Mouse (Mus musculus) heart, adult 18-20 months (tissue): ENCODE data around the gene Tgif2. TPM values are rescaled to one million over a fixed set of nuclear protein-coding genes. Genes with fewer than 3 reads are reported as not detected.
"Not testable (repeated sequence)": the region's sequence is repeated elsewhere in the genome, so short reads cannot be mapped to it uniquely, and the experiment has no call there.

Source experiments
- DNase-seq, 2 experiments: peaks; one replicate each; pipeline ENCODE4 v3.0.0; 2021 to 2022; ENCODE audit warnings: mixed read lengths in 1 of 2
- long read RNA-seq, 2 experiments: library from polyadenylated mRNA; stranded (forward); transcript quantifications; one replicate each; pipeline ENCODE4 v2.0.0; 2021
- total RNA-seq, 2 experiments: library from RNA; stranded (reverse); gene quantifications; 2 replicates each; pipeline ENCODE4 v1.2.3; 2021

Gene Tgif2
- total RNA-seq = under 1 TPM; 0.37 to 0.44 TPM
- long read RNA-seq, experiment 1 = 0 reads
- long read RNA-seq, experiment 2 = 0 reads

GRCm38 (mm10) chr2:156839319-156840191, at the start of gene Tgif2:
TSS of gene Tgif2 (plus strand) at chr2:156840007.
- peak; percentile 52 to 58 for DNase-seq

GRCm38 (mm10) chr2:156798516-156798915, 41.3 kb upstream of the Tgif2 start:
- no peak for DNase-seq

DNA sequence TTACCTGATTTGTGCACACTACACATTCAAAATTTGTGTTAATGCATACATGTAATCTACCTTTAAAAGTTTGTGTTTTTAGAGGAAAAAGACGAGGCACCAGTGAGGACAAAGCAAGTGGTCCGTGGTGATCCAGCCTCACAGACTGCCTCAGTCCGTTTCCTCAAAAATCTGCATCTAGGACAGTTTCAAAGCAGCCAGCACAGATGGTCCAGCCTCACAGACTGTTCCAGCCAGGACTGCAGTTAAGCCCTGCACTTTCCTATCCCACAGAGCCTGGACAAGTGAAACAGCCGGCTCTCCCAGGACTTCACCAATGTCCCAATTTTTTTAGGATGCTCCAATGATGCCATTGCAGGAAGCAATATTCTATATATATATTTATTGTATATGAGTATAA, 38.8 kb upstream of the Tgif2 start:
- no peak for DNase-seq

GRCm38 (mm10) chr2:156802116-156802515, 37.7 kb upstream of the Tgif2 start:
- not testable (repeated sequence) for DNase-seq

DNA sequence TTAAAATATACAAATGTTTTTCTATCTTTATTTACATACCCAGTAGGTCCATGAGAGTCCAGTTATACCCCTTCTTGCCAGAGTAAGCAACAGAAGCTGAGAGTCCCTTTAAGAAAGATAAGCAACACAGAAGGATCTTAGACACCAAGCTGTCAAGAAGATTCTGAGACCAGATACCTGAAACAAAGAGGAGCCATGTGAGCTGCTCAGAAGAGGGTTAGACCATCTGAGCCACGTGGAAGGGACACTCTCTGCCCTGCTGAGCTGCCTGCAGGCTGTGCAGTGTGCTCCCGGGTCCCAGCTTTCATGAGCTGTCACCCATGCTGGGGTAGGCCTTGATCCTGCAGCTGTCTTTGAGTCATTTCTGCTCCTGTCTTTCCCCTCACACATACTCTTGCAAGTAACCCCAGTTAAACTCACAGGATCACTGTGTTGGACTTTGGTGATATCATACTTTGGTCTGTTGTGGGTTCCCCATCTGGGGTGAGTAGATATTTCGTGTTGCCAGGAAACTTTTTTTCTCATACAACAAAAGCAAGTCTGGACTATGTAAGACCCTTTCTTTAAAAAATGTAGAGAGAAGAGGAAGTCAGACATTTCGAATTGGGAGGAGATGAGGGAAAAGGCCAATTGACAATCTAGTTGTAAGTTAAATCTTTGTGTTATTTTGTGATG, 36.0 kb upstream of the Tgif2 start:
- DNase-seq = no peak

- no peak for DNase-seq
These were observed 35.2 kb upstream of the Tgif2 start for GRCm38 (mm10) chr2:156804589-156804988.

GRCm38 (mm10) chr2:156806886-156807285, 32.9 kb upstream of the Tgif2 start:
- DNase-seq = no peak

GRCm38 (mm10) chr2:156809579-156809978, 30.2 kb upstream of the Tgif2 start:
- DNase-seq = peak; percentile 60 to 85

- DNase-seq = no peak
These were observed 29.1 kb upstream of the Tgif2 start for GRCm38 (mm10) chr2:156810716-156811115.

GRCm38 (mm10) chr2:156811556-156811955, 28.3 kb upstream of the Tgif2 start:
- DNase-seq = no peak

DNA sequence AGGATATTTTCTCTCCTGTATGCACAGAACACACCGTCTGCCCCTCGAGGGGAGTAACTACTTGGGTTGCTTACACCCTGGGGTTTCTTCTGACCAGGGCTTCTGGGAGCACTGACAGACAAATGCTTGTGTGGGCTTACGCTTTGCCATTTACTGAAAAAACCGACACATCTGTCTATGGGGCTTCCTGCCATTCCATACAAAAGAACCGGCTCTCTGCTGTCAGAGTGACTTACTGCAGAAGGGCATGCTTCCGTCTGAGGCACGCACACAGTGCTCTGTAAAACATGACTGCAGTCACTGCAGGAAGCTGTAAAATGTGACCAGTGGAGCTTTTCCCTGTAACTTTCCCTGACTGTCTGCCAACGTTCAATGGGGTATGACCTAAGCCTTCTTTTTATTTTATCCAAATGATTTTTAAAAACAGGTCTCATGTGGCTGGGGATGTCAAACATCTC, 25.4 kb upstream of the Tgif2 start:
- DNase-seq = peak in 1 of 2 experiments; percentile 5

DNA sequence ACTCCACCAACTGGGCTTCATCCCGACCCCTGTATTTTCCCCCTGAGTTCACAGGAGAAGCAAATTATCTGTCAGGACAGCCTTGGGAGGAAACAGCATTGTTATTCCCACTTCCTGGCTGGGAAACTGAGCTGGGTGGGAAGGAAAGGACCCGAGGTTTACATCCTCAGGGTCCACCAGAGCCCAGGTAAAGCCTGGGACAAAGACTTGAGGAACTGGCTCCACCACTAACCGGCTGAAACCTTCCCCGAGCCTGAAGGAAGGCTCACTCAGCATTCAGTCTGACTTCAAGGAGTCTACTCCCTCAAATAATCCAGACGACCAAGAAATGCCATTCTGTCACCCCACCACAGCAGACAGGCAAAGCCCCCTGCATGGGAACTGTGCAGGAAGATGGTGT, 24.9 kb upstream of the Tgif2 start:
- no peak for DNase-seq

- DNase-seq = no peak
These were observed 24.4 kb upstream of the Tgif2 start for GRCm38 (mm10) chr2:156815412-156815811.

GRCm38 (mm10) chr2:156816116-156816515, 23.7 kb upstream of the Tgif2 start:
- DNase-seq = no peak

GRCm38 (mm10) chr2:156825128-156825527, 14.7 kb upstream of the Tgif2 start:
- not testable (repeated sequence) for DNase-seq

- no peak for DNase-seq
These were observed 5.5 kb upstream of the Tgif2 start for GRCm38 (mm10) chr2:156834336-156834735.

GRCm38 (mm10) chr2:156838839-156839238, 968 bp upstream of the Tgif2 start:
- DNase-seq = no peak

GRCm38 (mm10) chr2:156840301-156841027, 657 bp downstream of the Tgif2 start:
- DNase-seq = peak; percentile 13 to 37

DNA sequence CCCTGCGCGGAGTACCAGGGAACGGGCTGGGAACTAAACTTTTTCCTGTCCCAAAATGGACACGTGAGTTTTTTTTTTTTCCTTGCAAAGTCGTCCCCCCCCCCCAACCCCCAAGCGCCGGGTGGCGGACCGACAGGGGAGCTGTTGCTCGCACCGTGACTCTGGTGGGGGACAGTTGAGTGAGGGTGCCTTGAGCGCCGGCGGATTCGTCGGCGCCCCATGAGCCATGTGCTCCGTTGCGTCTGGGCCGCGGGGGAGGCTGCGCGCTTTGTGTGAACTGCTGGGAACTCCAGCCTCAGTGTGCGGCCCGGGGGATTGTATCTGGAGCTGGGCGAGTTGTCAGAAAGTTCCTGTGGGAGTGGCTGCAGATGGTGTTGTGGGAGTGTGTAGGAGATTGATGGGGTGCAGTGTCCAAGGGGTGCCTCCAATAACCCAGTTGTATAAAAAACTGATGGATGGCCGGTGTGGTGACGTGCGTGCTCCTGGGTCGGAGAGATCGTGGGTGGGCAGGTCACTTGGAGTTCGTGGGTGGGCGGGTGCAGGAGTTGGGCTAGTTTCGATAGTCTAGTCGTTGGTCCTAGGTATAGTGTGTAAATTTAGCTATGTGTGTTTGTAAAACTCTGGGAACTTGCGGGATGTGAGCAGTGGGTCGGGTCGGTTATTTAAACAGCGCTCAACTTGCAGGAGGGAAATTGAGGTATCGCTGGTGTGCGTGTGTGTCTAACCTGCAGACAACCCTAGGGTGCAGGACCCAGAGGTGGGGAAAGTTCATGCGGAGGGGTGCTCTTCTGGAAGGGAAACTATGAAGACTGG, 1.4 kb downstream of the Tgif2 start:
- DNase-seq = peak; percentile 58 to 59

DNA sequence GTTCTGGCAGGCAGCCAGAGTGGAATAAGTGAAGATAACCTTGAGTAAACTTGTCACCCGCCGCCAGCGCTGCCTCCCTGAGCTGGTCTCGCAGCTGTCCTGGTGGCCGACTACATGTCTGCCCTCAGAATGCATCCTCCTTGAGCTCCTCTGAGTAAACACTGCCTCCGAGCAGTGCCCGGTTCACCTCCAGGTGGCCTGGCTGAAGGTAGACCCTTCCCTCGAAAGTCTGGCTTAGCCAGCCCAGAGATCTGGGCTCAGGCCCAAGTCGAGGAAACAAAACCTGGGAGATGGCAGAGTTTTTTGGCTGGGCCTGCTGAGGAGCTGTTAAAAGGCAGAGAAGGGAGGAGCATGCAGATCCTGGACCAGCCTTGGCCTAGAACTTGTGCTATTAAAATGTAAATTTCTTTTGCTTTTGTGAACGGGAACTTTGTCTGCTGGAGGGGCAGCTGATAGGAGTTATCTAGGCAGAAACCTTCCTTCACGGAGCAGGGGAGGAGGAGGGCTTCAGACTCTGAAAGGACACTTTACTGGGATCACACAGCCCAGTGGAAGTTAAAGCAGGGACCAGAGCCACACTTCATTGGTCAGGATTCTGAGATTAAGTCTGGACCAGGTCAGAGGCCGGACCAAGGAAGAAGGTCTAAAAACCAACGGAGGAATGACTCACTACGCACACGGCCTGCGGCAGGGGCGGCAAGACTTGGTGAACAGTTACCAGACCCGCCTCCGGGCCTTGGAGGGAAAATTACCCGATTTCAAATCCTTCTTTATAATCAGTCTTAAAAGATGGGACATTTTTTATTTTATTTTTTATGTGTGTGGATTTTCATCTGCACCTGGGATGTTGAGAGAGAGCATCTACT, 2.3 kb downstream of the Tgif2 start:
- DNase-seq = peak; percentile 29 to 44

DNA sequence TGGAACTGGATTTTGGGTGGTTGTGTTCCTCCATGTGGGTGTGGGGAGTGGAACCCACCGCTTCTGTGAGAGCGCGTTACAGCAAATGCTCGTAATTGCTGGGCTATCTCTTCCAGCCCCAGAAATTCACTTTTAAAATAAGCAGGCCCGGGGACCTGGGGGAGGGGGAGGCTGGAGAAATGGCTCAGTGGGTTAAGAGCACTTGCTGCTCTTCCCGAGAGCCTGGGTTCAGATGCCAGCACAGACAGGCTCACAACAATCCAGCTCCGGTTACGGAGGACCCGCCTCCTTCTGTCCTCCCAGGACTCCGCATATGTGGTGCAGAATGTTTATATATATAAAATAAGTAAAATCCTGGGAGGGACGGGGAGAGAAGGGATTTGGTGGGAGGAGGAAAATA, 2.9 kb downstream of the Tgif2 start:
- DNase-seq = no peak
